Mouse (Mus musculus): Measurements from ENCODE around the gene Kndc1.

GRCm38 (mm10) chr7:139910204-139910835, 15.8 kb downstream of the Kndc1 start:
- no peak for TF ChIP-seq POLR2A (IDR thresholded peaks at IDR 0.05; ENCODE audit: insufficient read depth, low read depth, low read length)
- TF ChIP-seq CTCF (IDR thresholded peaks at IDR 0.05; ENCODE audit: insufficient read depth, low read depth, low read length) = no peak

Data from olfactory bulb, adult 2 months (tissue).